Mouse (Mus musculus) intestine, postnatal 0 days (tissue): ENCODE results near the gene Il27. TPM values are rescaled to one million over a fixed set of nuclear protein-coding genes. Genes with fewer than 3 reads are reported as not detected.

Experiments
- ATAC-seq: fragments of 200-750 bp; cut with Nextera tagmentation; 2 replicates; pipeline ENCODE4 v1.8.0; 2017; ENCODE audit warnings: mild to moderate bottlenecking, moderate TSS enrichment, moderate library complexity
- H3K27ac ChIP-seq: fragments of 300-500 bp; sonication (generic); 2 replicates; pipeline ENCODE4 v1.5.1; 2014; ENCODE audit warnings: mild to moderate bottlenecking, low read depth, low read length, moderate library complexity
- H3K27me3 ChIP-seq: fragments of 300-500 bp; sonication (generic); replicated peaks from 2 replicates; pipeline ENCODE4 v1.6.1; 2014; ENCODE audit warnings: low read length, mixed read lengths; ENCODE audit not compliant: control insufficient read depth, insufficient read depth
- H3K36me3 ChIP-seq: fragments of 300-500 bp; sonication (generic); 2 replicates; pipeline ENCODE4 v1.6.1; 2014; ENCODE audit warnings: mild to moderate bottlenecking, moderate library complexity; ENCODE audit not compliant: control insufficient read depth, insufficient read depth
- H3K4me1 ChIP-seq: fragments of 300-500 bp; sonication (generic); replicated peaks from 2 replicates; pipeline ENCODE4 v1.6.1; 2014; ENCODE audit warnings: antibody characterized with exemption, low read length, mixed read lengths; ENCODE audit not compliant: control insufficient read depth, insufficient read depth
- H3K4me2 ChIP-seq: fragments of 300-500 bp; sonication (generic); replicated peaks from 2 replicates; pipeline ENCODE4 v1.6.1; 2014; ENCODE audit warnings: low read depth, mild to moderate bottlenecking, moderate library complexity
- H3K4me3 ChIP-seq: fragments of 300-500 bp; sonication (generic); 2 replicates; pipeline ENCODE4 v1.5.1; 2014; ENCODE audit warnings: low read depth, low read length
- H3K9ac ChIP-seq: fragments of 300-500 bp; sonication (generic); 2 replicates; pipeline ENCODE4 v1.6.1; 2014; ENCODE audit warnings: mild to moderate bottlenecking, low read depth, low read length
- H3K9me3 ChIP-seq: fragments of 300-500 bp; sonication (generic); 2 replicates; pipeline ENCODE4 v1.6.1; 2016; ENCODE audit warnings: mixed run types; ENCODE audit not compliant: control insufficient read depth
- CTCF ChIP-seq: sonication (generic); IDR thresholded peaks from 2 replicates; pipeline ENCODE4 v1.5.1; 2016; ENCODE audit warnings: low read depth, mild to moderate bottlenecking, control low read depth, antibody characterized with exemption, moderate library complexity
- WGBS: fragments of 180-500 bp; shearing (Covaris S2); extraction: QIAGEN DNeasy Blood & Tissue Kit; methylation state at CpG from one replicate; pipeline ENCODE4 v1.1.7; 2014; 5-methylcytosine and 5-hydroxymethylcytosine counted together
- microRNA-seq: library from miRNA; unstranded; fragments of <30 nt; microRNA quantifications from one replicate; pipeline ENCODE4, GENCODE M21; 2016
- polyA plus RNA-seq: library from polyadenylated mRNA; unstranded; fragments of >200 nt; fragmentation: Nextera tagmentation; extraction: Ambion mirVana; gene quantifications from 2 replicates; pipeline ENCODE4 v1.2.1, GENCODE M21; 2015

The Il27 gene
- polyA plus RNA-seq, 1 experiment from 2014 or later, result not detected

GRCm38 (mm10) chr7:126565693-126566092 lies 29.0 kb downstream of the Il27 start:
- H3K4me2 ChIP-seq, result peak overlapping the region; percentile 75
- H3K27ac ChIP-seq, result peak overlapping the region; percentile 89
- no peak for TF ChIP-seq CTCF
- peaks cover 40% of the 10 kb centered on the region for H3K36me3 ChIP-seq
- no peaks in the 10 kb centered on the region for H3K4me1 ChIP-seq
- no peaks in the 10 kb centered on the region for H3K27me3 ChIP-seq
- H3K9ac ChIP-seq, result peak overlapping the region; percentile 85
- H3K9me3 ChIP-seq, result no peaks in the 10 kb centered on the region
- ATAC-seq, result peak; percentile 61
- under 1% methylated on average over 28 of the region's 28 CpGs for WGBS
- peak overlapping the region; percentile 95 for H3K4me3 ChIP-seq

GRCm38 (mm10) chr7:126556635-126557034 lies 38.1 kb downstream of the Il27 start:
- Histone ChIP-seq H3K27ac (no peak overlapping the region), H3K36me3 (peaks cover 94% of the 10 kb centered on the region), H3K4me2 (no peak overlapping the region), H3K27me3 (no peaks in the 10 kb centered on the region), H3K9me3 (no peaks in the 10 kb centered on the region), H3K4me3 (no peak overlapping the region), H3K9ac (no peak overlapping the region), H3K4me1 (no peaks in the 10 kb centered on the region)
- no peak for TF ChIP-seq CTCF
- no peak for ATAC-seq
- WGBS, result 92% methylated on average over 5 of the region's 5 CpGs

GRCm38 (mm10) chr7:126554796-126555195 lies 39.9 kb downstream of the Il27 start:
- no peaks in the 10 kb centered on the region for H3K27me3 ChIP-seq
- ATAC-seq, result no peak
- no peak overlapping the region for H3K9ac ChIP-seq
- 91% methylated on average over 1 of the region's 1 CpGs for WGBS
- H3K4me2 ChIP-seq, result no peak overlapping the region
- H3K36me3 ChIP-seq, result peaks cover 94% of the 10 kb centered on the region
- no peaks in the 10 kb centered on the region for H3K4me1 ChIP-seq
- no peak overlapping the region for H3K4me3 ChIP-seq
- H3K27ac ChIP-seq, result no peak overlapping the region
- TF ChIP-seq CTCF, result peak; percentile 45
- no peaks in the 10 kb centered on the region for H3K9me3 ChIP-seq

GRCm38 (mm10) chr7:126545631-126546030 lies 49.1 kb downstream of the Il27 start:
- 81% methylated on average over 2 of the region's 2 CpGs for WGBS
- Histone ChIP-seq H3K27me3 (no peaks in the 10 kb centered on the region), H3K36me3 (peaks cover 59% of the 10 kb centered on the region), H3K4me3 (no peak overlapping the region), H3K4me2 (no peak overlapping the region), H3K9me3 (no peaks in the 10 kb centered on the region), H3K4me1 (no peaks in the 10 kb centered on the region), H3K27ac (no peak overlapping the region), H3K9ac (no peak overlapping the region)
- TF ChIP-seq CTCF, result no peak
- ATAC-seq, result no peak

- WGBS, result 92% methylated on average over 1 of the region's 1 CpGs
- Histone ChIP-seq H3K27ac (no peak overlapping the region), H3K9ac (no peak overlapping the region), H3K4me3 (no peak overlapping the region), H3K36me3 (peaks cover 19% of the 10 kb centered on the region), H3K4me1 (no peaks in the 10 kb centered on the region), H3K27me3 (peaks cover 6% of the 10 kb centered on the region), H3K9me3 (no peaks in the 10 kb centered on the region), H3K4me2 (no peak overlapping the region)
- no peak for TF ChIP-seq CTCF
- no peak for ATAC-seq
Measured at GRCm38 (mm10) chr7:126541661-126542060, 53.1 kb downstream of the Il27 start.

Small RNA genes within 50 kb of the gene (microRNA-seq; reads per million reads assigned to microRNA genes)
- gene Mir7059, result 1.9 reads per million

Other genes starting within 250 kb of the Il27 start
- gene Lat, start 225.4 kb downstream of the Il27 start, polyA plus RNA-seq, result 0.65 and 1.1 TPM in 2 replicates
- gene Spns1, start 217.5 kb downstream of the Il27 start, polyA plus RNA-seq, result 47.7 and 51.3 TPM in 2 replicates
- 1.9 and 2.1 TPM in 2 replicates for gene Nfatc2ip, start 198.2 kb downstream of the Il27 start, polyA plus RNA-seq
- gene Cd19, start 180.1 kb downstream of the Il27 start, polyA plus RNA-seq, result 0.07 and 0.09 TPM in 2 replicates
- 15.1 and 17.0 TPM in 2 replicates for gene Rabep2, start 166.2 kb downstream of the Il27 start, polyA plus RNA-seq
- gene Atp2a1, start 131.8 kb downstream of the Il27 start, polyA plus RNA-seq, result 0.05 and 0.24 TPM in 2 replicates
- 23.6 and 23.8 TPM in 2 replicates for gene Sh2b1, start 119.5 kb downstream of the Il27 start, polyA plus RNA-seq
- gene Tufm, start 107.6 kb downstream of the Il27 start, polyA plus RNA-seq, result 70.3 and 76.5 TPM in 2 replicates
- 19.4 and 22.0 TPM in 2 replicates for gene Atxn2l, start 91.5 kb downstream of the Il27 start, polyA plus RNA-seq
- 141 and 150 TPM in 2 replicates for gene Eif3c, start 28.5 kb downstream of the Il27 start, polyA plus RNA-seq
- 0.44 and 0.57 TPM in 2 replicates for gene Apobr, start 10.0 kb downstream of the Il27 start, polyA plus RNA-seq
- 62.9 and 66.6 TPM in 2 replicates for gene Cln3, start 9.1 kb downstream of the Il27 start, polyA plus RNA-seq
- gene Nupr1, start 35.9 kb upstream of the Il27 start, polyA plus RNA-seq, result 28.2 and 30.8 TPM in 2 replicates
- gene Sgf29, start 54.4 kb upstream of the Il27 start, polyA plus RNA-seq, result 21.7 and 25.8 TPM in 2 replicates
- gene Sult1a1, start 81.5 kb upstream of the Il27 start, polyA plus RNA-seq, result 6.8 and 8.2 TPM in 2 replicates
- 80.4 and 98.2 TPM in 2 replicates for gene Bola2, start 100.5 kb upstream of the Il27 start, polyA plus RNA-seq
- gene Slx1b, start 100.8 kb upstream of the Il27 start, polyA plus RNA-seq, result 4.8 and 5.5 TPM in 2 replicates
- 21.5 TPM in 2 replicates for gene Coro1a, start 112.8 kb upstream of the Il27 start, polyA plus RNA-seq
- gene Mapk3, start 164.7 kb upstream of the Il27 start, polyA plus RNA-seq, result 131 and 142 TPM in 2 replicates
- gene Gdpd3, start 171.4 kb upstream of the Il27 start, polyA plus RNA-seq, result 13.9 and 14.6 TPM in 2 replicates
- gene Ypel3, start 182.0 kb upstream of the Il27 start, polyA plus RNA-seq, result 63.1 and 64.6 TPM in 2 replicates
- gene Tbx6, start 186.5 kb upstream of the Il27 start, polyA plus RNA-seq, result 0.17 TPM in 2 replicates
- 134 and 135 TPM in 2 replicates for gene Ppp4c, start 197.6 kb upstream of the Il27 start, polyA plus RNA-seq
- 0.97 and 1.2 TPM in 2 replicates for gene Fam57b, start 202.7 kb upstream of the Il27 start, polyA plus RNA-seq
- not detected in 2 replicates for gene 4930451I11Rik, start 236.7 kb upstream of the Il27 start, polyA plus RNA-seq